Mouse (Mus musculus) cerebellum, postnatal 14 days (tissue): ENCODE results near the gene Itsn2.
A peak's percentile ranks its signal among the peaks of the same experiment; 100 is the strongest.
"Not testable (repeated sequence)": the region's sequence is repeated elsewhere in the genome, so short reads cannot be mapped to it uniquely, and the experiment has no call there.

Experiments used
- DNase-seq, 2 experiments: peaks; one replicate each; pipeline ENCODE4 v3.0.0; 2021; ENCODE audit warnings: mixed read lengths in 2 of 2

Itsn2 gene

DNA sequence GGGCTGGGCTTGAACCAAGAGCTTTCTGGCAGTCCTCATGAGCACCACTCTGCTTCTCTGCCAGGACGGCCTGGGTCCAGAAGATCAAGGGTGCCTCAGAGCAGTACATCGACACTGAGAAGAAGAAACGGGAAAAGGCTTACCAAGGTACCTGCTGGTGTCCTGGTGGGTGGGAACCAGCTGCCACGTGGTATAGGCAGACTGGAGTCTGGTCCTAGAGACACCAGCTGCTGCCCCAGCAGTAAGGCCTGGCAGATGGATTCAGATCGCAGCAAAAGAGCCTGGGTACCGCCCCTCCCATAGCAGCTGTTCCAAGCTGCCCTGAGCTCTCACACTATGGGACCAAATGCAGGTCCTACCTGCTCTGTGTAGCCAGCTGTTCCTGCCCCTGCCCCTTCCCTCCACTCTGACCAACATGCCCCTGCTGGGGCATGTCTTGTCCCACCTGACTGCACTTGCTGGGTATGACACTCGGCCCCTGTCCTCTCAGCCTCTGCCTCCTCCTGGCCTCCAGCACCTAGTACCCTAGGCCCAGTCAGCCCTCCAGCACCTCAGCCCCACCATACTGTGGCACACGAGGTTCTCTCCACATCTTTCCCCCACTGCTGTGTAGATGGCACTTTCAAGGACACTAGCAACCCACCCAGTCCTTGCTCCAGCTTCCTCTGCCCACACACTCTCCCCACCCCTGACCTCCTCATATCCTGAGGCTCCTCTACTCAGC is 116.6 kb downstream of the Itsn2 start:
- DNase-seq, result peak; percentile 48 to 67

DNA sequence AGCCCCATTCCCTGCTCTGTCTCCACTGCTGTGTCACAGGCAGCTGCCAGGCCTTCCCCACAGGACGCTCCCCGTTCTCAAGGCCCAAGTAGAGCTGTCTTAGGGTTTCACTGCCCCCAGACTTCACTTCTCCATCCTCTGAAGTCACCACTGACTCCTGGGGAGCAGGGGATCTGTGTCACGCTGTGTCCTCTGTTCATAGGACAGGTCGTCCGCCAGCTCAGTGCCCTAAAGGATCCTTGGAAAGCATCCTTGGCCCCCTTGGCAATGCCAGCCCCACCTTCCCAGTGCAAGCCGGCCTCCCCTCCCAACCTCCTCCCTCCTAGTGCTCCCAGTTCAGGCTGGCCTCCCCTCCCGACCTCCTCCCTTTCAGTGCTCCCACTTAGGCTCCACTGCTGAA is 117.5 kb downstream of the Itsn2 start:
- no peak for DNase-seq

GRCm38 (mm10) chr12:4713361-4713760 is 120.9 kb downstream of the Itsn2 start:
- no peak for DNase-seq

DNA sequence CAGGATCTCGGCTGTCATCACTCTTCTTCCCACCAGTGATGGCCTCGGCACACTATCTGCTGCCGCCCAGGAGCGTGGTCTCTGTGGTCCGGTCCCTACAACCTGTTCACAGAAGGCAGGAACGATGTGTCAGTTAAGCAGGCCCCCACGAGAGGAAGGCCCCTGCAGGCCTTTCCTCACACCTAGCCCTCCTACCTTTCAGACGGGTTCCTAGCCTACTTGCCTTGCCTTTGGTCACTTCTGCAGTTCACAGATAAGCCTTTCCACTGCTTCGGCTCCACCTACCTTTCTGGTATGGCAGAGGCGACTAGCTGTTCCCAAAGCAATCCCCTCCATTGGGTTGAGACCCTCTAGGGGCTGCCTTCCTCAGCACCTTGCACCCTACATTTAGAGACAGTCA is 123.2 kb downstream of the Itsn2 start:
- DNase-seq, result no peak

GRCm38 (mm10) chr12:4717417-4717816 is 125.0 kb downstream of the Itsn2 start:
- no peak for DNase-seq

DNA sequence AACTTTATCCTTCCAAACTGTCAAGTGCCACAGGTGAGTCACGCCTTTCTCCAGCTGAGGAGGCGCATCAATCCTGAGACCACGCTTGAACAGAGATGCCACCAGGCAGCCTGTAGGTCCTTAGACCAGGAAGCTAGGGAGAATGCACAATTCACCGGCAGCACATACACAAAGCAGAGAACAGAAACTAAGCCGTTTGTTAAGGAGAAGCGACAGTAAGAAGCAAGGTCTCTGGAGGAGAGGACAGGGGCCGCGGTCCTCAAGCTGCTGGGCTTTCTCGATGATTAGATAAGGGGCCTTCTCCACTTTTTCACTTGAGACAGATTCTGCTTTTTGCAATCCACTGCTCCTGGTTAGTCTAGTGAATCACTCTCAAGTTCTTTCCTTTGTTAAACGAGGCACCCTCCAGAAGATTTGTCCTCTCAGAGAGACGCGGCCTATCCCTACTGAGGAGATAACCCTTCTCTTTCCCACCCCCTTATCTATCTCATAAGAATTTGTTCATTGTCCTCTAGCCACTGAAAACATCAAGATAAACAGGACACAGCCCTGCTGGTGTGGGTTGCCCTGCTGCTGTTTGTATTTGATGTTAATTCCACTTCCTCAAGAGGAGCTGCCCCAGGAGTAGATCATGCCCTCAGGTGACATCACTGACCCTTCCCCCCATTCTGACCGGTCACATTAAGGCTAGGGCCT is 126.8 kb downstream of the Itsn2 start:
- DNase-seq, result no peak

DNA sequence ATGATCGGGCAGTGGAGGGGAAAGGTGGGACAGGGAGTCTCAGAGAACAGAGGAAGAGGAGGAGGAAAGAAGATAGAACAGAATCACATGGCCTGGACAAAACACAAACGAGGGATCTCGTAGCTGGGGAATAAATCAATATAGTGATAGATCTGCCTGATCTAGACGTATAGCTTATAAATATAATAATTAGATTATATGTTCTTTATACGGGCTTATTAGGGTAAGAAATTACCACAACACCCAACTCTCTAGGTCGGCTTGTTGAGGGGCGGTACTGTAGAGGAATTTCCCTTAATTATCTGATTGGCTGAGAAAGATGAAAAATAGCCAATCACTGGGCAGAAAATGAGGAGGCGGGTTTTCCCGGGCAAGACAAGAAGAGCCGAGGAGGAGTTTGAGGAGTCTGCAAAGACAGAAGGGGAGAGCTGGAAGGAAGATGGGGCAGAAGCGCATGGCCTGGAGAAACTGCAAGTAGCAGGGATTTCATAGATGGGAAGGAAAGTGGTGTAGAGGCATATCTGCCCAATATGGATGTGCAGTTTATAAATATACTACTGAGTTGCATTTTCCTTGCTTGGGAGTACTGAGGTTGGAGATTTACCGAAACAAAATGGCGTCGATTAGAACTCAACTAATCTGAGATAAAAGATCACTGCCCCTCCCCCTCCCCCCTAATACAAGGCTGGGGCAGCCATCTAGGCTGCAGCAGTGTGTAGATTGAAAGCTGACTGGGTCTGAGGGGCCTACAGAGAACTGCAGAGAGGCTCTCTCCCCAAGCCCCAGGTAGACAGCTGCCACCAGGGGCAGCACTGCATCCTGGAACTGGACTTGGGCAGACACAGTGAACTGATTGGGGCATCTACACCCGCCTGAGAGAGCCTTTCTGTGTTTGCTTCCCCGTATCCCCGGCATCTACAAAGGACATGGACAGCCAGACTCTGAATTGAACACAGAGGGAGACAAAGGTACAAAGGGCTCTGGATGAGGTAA is 127.6 kb downstream of the Itsn2 start:
- no peak for DNase-seq

DNA sequence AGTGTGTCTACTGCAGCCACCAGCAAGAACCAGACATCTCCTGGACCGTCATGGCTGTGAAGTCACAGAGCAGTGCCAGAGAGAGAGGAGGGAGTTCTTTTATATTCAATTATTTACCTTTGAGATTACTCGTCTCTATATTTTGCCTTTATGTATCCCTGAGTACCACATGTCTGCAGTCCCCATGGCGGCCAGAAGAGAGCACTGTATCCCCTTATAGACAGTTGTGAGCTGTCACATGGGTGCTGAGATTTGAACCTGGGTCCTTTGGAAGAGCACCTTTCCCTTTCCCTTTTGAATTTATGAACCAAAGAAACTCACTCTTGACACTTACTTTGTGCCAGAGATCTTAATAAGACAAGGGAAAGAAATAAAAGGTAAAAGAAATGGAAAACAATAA is 136.7 kb downstream of the Itsn2 start:
- DNase-seq, result no peak

DNA sequence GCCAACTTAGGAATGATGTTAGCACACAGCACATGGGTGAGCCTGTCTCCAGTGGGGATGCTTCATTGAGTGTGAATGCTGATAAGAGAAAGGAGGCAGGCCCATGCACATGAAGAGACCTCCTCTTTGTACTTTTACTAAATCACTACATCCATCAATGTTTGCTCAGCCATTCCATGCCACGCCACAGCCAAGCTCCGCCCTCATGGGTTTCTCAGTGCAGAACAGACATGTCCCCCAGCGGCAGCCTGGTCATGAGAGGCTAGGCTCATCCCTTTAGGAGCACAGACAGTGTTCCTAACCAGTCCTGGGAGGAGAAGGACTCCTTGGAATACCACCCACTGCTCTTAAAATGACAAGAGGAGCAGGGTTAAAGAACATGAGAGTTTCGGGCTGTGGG is 139.2 kb downstream of the Itsn2 start:
- DNase-seq, result no peak

- DNase-seq, result no peak
Observed at GRCm38 (mm10) chr12:4732332-4732731, 139.9 kb downstream of the Itsn2 start.

DNA sequence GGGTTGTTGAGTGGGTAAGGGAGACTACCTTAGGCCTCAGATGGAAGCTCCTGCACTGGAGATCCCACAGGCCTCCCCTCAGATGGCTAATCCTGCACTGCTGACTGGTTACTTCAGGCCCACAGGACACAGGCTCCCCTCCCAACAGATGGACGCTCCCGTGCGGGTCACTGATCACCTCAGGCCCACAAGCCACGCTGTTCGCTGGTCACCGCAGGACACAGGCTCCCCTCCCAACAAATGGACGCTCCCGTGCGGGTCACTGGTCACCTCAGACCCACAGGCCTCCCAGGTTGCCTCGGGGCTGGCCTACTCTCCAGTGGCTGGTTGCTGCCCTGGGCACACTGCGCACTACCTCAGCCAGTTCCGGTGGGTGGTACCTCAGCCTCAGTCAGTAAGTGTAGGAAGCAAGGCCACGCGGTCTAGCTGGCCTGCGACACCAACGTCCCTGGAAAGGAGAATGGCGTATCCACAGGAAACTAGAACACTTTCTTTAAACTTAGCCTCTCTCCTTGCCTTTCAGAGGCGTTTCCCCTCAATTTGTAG is 145.7 kb downstream of the Itsn2 start, which contains the start of gene Fam228a:
TSS of gene Fam228a (minus strand) at position 400 of the 546 bp plus-strand sequence.
- DNase-seq, result no peak

- no peak for DNase-seq
Observed at GRCm38 (mm10) chr12:4740823-4741222, 148.4 kb downstream of the Itsn2 start.

DNA sequence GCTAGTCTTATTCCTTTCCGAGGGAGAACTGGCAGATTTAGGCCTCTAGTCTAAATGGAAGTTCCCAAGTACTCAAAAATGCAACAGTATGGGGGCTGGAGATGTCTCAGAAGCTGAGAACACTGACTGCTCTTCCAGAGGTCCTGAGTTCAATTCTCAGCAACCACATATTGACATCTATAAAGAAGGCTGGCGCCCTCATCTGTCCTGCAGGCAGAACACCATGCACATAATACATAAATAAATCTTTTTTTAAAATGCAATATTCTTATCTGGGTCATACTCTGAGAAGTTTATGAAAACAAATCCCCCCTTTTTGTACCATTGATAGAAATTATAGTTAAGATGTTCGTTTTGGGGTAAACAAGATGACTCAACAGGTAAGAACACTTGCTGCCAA is 149.7 kb downstream of the Itsn2 start:
- DNase-seq, result no peak

GRCm38 (mm10) chr12:4744486-4744885 is 152.0 kb downstream of the Itsn2 start:
- DNase-seq, result no peak

GRCm38 (mm10) chr12:4754451-4754850 is 162.0 kb downstream of the Itsn2 start:
- DNase-seq, result not testable (repeated sequence)

DNA sequence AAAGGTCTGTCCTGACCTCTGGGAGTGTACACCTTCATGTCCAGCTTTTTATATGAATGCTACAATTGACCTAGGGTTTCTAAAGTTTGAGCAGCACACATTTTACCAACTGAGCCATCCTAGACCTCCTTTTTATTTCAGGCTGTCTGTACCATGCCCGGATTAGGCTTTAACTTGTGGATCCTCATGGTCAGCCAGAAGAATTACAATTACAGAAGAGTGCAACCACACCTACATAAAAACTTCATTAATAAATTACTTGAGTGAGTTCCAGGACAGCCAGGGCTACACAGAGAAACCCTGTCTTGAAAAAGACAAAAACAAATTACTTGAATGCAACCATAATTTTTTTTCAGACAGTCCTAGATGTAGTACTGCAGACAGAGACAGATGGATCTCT is 164.6 kb downstream of the Itsn2 start:
- no peak for DNase-seq
